Mouse (Mus musculus) macrophage (primary cell): ENCODE data around the gene Rap1gap2. TPM values are rescaled to one million over a fixed set of nuclear protein-coding genes. Genes with fewer than 3 reads are reported as not detected.

Source experiments
- H3K27ac ChIP-seq: fragments of 350-480 bp; formaldehyde crosslinking; 2 replicates; pipeline ENCODE4 v1.9.0; 2021
- H3K36me3 ChIP-seq: fragments of 350-480 bp; formaldehyde crosslinking; 2 replicates; pipeline ENCODE4 v1.9.0; 2021; ENCODE audit errors: inconsistent target
- H3K4me3 ChIP-seq: fragments of 350-480 bp; formaldehyde crosslinking; 2 replicates; pipeline ENCODE4 v1.9.0; 2021; ENCODE audit errors: inconsistent target
- H3K79me2 ChIP-seq: fragments of 350-480 bp; formaldehyde crosslinking; 2 replicates; pipeline ENCODE4 v1.9.0; 2021; ENCODE audit errors: inconsistent target
- WGBS: methylation state at CpG from one replicate; pipeline ENCODE4 v1.1.7; 2026; ENCODE audit warnings: inconsistent platforms; ENCODE audit not compliant: missing documents; 5-methylcytosine and 5-hydroxymethylcytosine counted together
- polyA plus RNA-seq: library from polyadenylated mRNA; stranded (reverse); fragments of 250-400 nt; gene quantifications from 3 replicates; pipeline ENCODE4 v1.2.4, GENCODE M21; 2018; ENCODE audit warnings: inconsistent platforms

The Rap1gap2 gene
- polyA plus RNA-seq, 1 experiment from 2014 or later = 0.37 TPM

GRCm38 (mm10) chr11:74408587-74409446 lies 201.9 kb downstream of the Rap1gap2 start:
- Histone ChIP-seq H3K4me3 (no peak overlapping the region), H3K27ac (no peak overlapping the region)
- 68% methylated on average over 4 of the region's 4 CpGs for WGBS

GRCm38 (mm10) chr11:74405201-74405600 lies 205.5 kb downstream of the Rap1gap2 start:
- Histone ChIP-seq H3K4me3 (no peak overlapping the region), H3K36me3 (no peaks in the 10 kb centered on the region), H3K79me2 (no peaks in the 10 kb centered on the region), H3K27ac (no peak overlapping the region)
- 84% methylated on average over 7 of the region's 7 CpGs for WGBS

More at GRCm38 (mm10) chr11:74408587-74409446, 201.9 kb downstream of the Rap1gap2 start:
- H3K36me3 ChIP-seq = no peaks in the 10 kb centered on the region
- no peaks in the 10 kb centered on the region for H3K79me2 ChIP-seq

GRCm38 (mm10) chr11:74404216-74404615 lies 206.5 kb downstream of the Rap1gap2 start:
- WGBS = 94% methylated on average over 2 of the region's 2 CpGs
- no peaks in the 10 kb centered on the region for H3K36me3 ChIP-seq
- no peak overlapping the region for H3K27ac ChIP-seq
- H3K79me2 ChIP-seq = no peaks in the 10 kb centered on the region
- H3K4me3 ChIP-seq = no peak overlapping the region

GRCm38 (mm10) chr11:74402126-74402525 lies 208.6 kb downstream of the Rap1gap2 start:
- WGBS = 58% methylated on average over 2 of the region's 2 CpGs
- no peaks in the 10 kb centered on the region for H3K79me2 ChIP-seq
- H3K36me3 ChIP-seq = no peaks in the 10 kb centered on the region
- no peak overlapping the region for H3K4me3 ChIP-seq
- H3K27ac ChIP-seq = no peak overlapping the region

GRCm38 (mm10) chr11:74395583-74395982 lies 215.1 kb downstream of the Rap1gap2 start:
- Histone ChIP-seq H3K27ac (no peak overlapping the region), H3K4me3 (no peak overlapping the region), H3K79me2 (no peaks in the 10 kb centered on the region), H3K36me3 (no peaks in the 10 kb centered on the region)
- WGBS = 92% methylated on average over 18 of the region's 18 CpGs

- Histone ChIP-seq H3K79me2 (no peaks in the 10 kb centered on the region), H3K27ac (no peak overlapping the region), H3K36me3 (no peaks in the 10 kb centered on the region), H3K4me3 (no peak overlapping the region)
- 88% methylated on average over 2 of the region's 5 CpGs for WGBS
These were observed 217.2 kb downstream of the Rap1gap2 start for GRCm38 (mm10) chr11:74393489-74393888.

- no peak overlapping the region for H3K27ac ChIP-seq
- no peaks in the 10 kb centered on the region for H3K36me3 ChIP-seq
- H3K79me2 ChIP-seq = no peaks in the 10 kb centered on the region
- H3K4me3 ChIP-seq = no peak overlapping the region
- 88% methylated on average over 5 of the region's 6 CpGs for WGBS
These were observed 217.8 kb downstream of the Rap1gap2 start for GRCm38 (mm10) chr11:74392903-74393302.

GRCm38 (mm10) chr11:74391899-74392298 lies 218.8 kb downstream of the Rap1gap2 start:
- Histone ChIP-seq H3K4me3 (no peak overlapping the region), H3K36me3 (no peaks in the 10 kb centered on the region), H3K79me2 (no peaks in the 10 kb centered on the region), H3K27ac (no peak overlapping the region)
- WGBS = 71% methylated on average over 11 of the region's 11 CpGs

- H3K79me2 ChIP-seq = no peaks in the 10 kb centered on the region
- no peak overlapping the region for H3K4me3 ChIP-seq
- no peak overlapping the region for H3K27ac ChIP-seq
- H3K36me3 ChIP-seq = no peaks in the 10 kb centered on the region
- WGBS = 90% methylated on average over 5 of the region's 5 CpGs
These were observed 223.5 kb downstream of the Rap1gap2 start for GRCm38 (mm10) chr11:74387203-74387602.

- Histone ChIP-seq H3K4me3 (no peak overlapping the region), H3K27ac (no peak overlapping the region), H3K36me3 (no peaks in the 10 kb centered on the region), H3K79me2 (no peaks in the 10 kb centered on the region)
- 99% methylated on average over 9 of the region's 9 CpGs for WGBS
These were observed 225.0 kb downstream of the Rap1gap2 start for GRCm38 (mm10) chr11:74385674-74386073.

- no peak overlapping the region for H3K4me3 ChIP-seq
- no peaks in the 10 kb centered on the region for H3K36me3 ChIP-seq
- no peaks in the 10 kb centered on the region for H3K79me2 ChIP-seq
- H3K27ac ChIP-seq = no peak overlapping the region
- 63% methylated on average over 4 of the region's 4 CpGs for WGBS
These were observed 231.4 kb downstream of the Rap1gap2 start for GRCm38 (mm10) chr11:74379166-74379873.

GRCm38 (mm10) chr11:74376847-74377246 lies 233.9 kb downstream of the Rap1gap2 start:
- 82% methylated on average over 3 of the region's 3 CpGs for WGBS
- no peaks in the 10 kb centered on the region for H3K79me2 ChIP-seq
- H3K4me3 ChIP-seq = no peak overlapping the region
- H3K36me3 ChIP-seq = no peaks in the 10 kb centered on the region
- no peak overlapping the region for H3K27ac ChIP-seq

- WGBS = 12% methylated on average over 22 of the region's 22 CpGs
- Histone ChIP-seq H3K4me3 (no peak overlapping the region), H3K36me3 (no peaks in the 10 kb centered on the region), H3K27ac (no peak overlapping the region), H3K79me2 (no peaks in the 10 kb centered on the region)
These were observed 239.2 kb downstream of the Rap1gap2 start for GRCm38 (mm10) chr11:74371393-74372100.

- H3K79me2 ChIP-seq = no peaks in the 10 kb centered on the region
- H3K36me3 ChIP-seq = no peaks in the 10 kb centered on the region
- no peak within 1 kb of the TSS for H3K4me3 ChIP-seq
- H3K27ac ChIP-seq = no peak within 1 kb of the TSS
- whole genome bisulfite sequencing = 80% methylated on average over 1 of the region's 1 CpGs
These were observed 248.9 kb downstream of the Rap1gap2 start, which contains the start of gene Olfr412 for GRCm38 (mm10) chr11:74361769-74362168. TSS of gene Olfr412 (plus strand) at chr11:74362069.
